Mouse (Mus musculus) stomach, embryonic 15.5 days (tissue): ENCODE results near the gene Nek6. TPM values are rescaled to one million over a fixed set of nuclear protein-coding genes. Genes with fewer than 3 reads are reported as not detected.
A peak's percentile ranks its signal among the peaks of the same experiment; 100 is the strongest.

Experiments used
- ATAC-seq: fragments of 200-750 bp; cut with Nextera tagmentation; 2 replicates; pipeline ENCODE4 v1.8.0; 2017; ENCODE audit warnings: low read depth, moderate number of reproducible peaks, moderate TSS enrichment; ENCODE audit not compliant: insufficient read depth, low FRiP score
- H3K27ac ChIP-seq: fragments of 300-500 bp; sonication (generic); 2 replicates; pipeline ENCODE4 v1.5.1; 2015; ENCODE audit warnings: mild to moderate bottlenecking, inconsistent platforms
- H3K27me3 ChIP-seq: fragments of 300-500 bp; sonication (generic); replicated peaks from 2 replicates; pipeline ENCODE4 v1.6.1; 2015; ENCODE audit warnings: inconsistent platforms
- H3K36me3 ChIP-seq: fragments of 300-500 bp; sonication (generic); 2 replicates; pipeline ENCODE4 v1.6.1; 2015; ENCODE audit warnings: inconsistent platforms
- H3K4me1 ChIP-seq: fragments of 300-500 bp; sonication (generic); 2 replicates; pipeline ENCODE4 v1.6.1; 2015; ENCODE audit warnings: inconsistent platforms
- H3K4me2 ChIP-seq: fragments of 300-500 bp; sonication (generic); 2 replicates; pipeline ENCODE4 v1.6.1; 2015; ENCODE audit warnings: mild to moderate bottlenecking, inconsistent platforms
- H3K4me3 ChIP-seq: fragments of 300-500 bp; sonication (generic); replicated peaks from 2 replicates; pipeline ENCODE4 v1.5.1; 2015; ENCODE audit warnings: inconsistent platforms
- H3K9ac ChIP-seq: fragments of 300-500 bp; sonication (generic); 2 replicates; pipeline ENCODE4 v1.6.1; 2015; ENCODE audit warnings: inconsistent platforms
- H3K9me3 ChIP-seq: fragments of 300-500 bp; sonication (generic); 2 replicates; pipeline ENCODE4 v1.6.1; 2016; ENCODE audit warnings: inconsistent platforms
- WGBS: fragments of 180-500 bp; shearing (Covaris S2); methylation state at CpG from one replicate; pipeline ENCODE4 v1.1.7; 2015; 5-methylcytosine and 5-hydroxymethylcytosine counted together
- polyA plus RNA-seq: library from polyadenylated mRNA; unstranded; fragments of >200 nt; fragmentation: Nextera tagmentation; extraction: Ambion mirVana; gene quantifications from 2 replicates; pipeline ENCODE4 v1.2.1, GENCODE M21; 2015

Nek6 gene
- polyA plus RNA-seq = 109 and 111 TPM in 2 replicates

DNA sequence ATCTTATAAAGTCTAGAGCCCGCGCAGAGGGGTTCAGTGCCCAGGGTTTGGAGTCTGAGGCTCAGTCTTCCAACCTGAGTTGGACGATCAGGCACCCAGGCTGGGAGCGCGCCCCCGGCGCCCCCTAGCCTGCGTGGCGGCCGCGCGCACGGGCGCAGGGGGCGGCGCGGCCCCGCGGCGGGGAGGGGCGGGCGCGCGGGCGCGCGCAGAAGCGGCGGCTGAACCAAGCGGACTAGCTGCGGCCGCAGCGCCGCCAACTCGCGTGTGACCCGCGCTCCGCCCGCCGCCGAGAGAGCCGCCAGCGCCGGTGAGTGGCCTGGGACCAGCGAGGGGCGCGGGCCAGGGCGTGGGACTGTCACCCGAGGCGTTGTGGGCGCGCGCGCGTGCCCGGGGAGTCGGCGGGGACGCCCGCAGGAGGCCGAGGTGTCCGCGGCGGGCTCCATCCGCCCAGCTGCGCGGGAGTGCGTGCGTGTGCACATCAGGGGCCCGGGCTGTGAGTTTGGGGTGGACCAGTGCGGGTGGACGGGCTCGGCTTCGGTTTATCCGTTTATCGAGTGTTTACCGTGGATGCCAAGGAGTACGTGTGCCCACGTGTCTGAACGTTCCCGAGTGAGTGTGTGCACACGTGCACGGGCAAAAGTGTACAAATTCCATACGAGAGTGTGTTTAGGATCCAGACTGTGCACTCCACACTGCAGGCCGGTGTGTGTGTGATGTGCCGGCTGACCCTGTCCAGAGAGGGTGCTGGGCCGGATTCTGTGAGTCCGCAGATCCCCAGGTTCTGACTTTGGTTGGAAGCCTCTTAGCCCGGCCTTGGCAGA, at the start of gene Nek6:
TSS of gene Nek6 (plus strand) at position 157 of the 821 bp plus-strand sequence.
- ATAC-seq = peak; percentile 79
- Histone ChIP-seq H3K27me3 (no peaks in the 10 kb centered on the region), H3K4me1 (peaks cover 21% of the 10 kb centered on the region), H3K4me2 (peak within 1 kb of the TSS; percentile 82), H3K9ac (peak within 1 kb of the TSS; percentile 74), H3K27ac (peak within 1 kb of the TSS; percentile 95), H3K36me3 (no peaks in the 10 kb centered on the region), H3K9me3 (no peaks in the 10 kb centered on the region), H3K4me3 (peak within 1 kb of the TSS; percentile 82)
- WGBS = under 1% methylated on average over 80 of the region's 90 CpGs

DNA sequence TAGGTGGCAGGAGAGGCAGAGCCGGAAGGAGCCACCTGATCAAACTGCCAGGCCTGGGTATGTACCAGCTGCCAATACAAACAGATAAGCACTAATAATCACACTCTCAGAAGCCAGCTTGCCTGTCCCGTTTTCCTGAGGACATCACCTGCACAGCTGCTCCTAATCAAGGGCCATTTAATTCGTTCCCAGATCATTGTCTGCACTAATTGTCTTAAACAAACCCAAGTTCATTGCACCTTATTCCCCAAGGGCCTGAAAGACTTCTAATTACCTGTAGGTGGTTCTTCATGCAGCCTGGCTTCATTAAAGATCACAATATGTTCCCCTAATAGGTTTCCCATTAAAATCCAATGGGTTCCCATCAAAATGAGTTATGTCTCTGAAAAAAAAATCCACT, 49.1 kb upstream of the Nek6 start:
- Histone ChIP-seq H3K4me3 (no peak overlapping the region), H3K4me1 (peaks cover 6% of the 10 kb centered on the region), H3K27me3 (no peaks in the 10 kb centered on the region), H3K4me2 (no peak overlapping the region), H3K9ac (no peak overlapping the region), H3K36me3 (no peaks in the 10 kb centered on the region), H3K9me3 (no peaks in the 10 kb centered on the region), H3K27ac (no peak overlapping the region)
- WGBS = 62% methylated on average over 3 of the region's 3 CpGs
- ATAC-seq = no peak

DNA sequence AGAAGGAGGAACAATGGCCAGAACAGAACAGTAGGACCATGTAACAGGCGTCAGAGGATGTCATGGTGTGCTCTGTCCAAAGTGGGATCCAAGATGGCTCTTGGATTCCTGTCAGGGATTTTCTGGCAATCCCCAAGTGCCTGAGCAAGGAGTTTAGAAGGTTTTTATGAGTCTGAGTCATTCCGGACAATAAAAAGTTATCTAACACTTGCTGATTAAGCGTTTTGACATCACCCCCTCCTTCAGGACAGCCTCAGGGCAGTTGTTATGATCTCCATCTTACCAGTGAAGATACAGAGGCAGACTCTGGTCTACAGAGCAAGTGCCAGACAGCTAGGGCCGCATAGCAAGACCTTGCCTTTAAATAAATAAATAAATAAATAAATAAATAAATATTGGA, 42.6 kb upstream of the Nek6 start:
- Histone ChIP-seq H3K4me2 (no peak overlapping the region), H3K36me3 (no peaks in the 10 kb centered on the region), H3K27ac (no peak overlapping the region), H3K9me3 (no peaks in the 10 kb centered on the region), H3K27me3 (no peaks in the 10 kb centered on the region), H3K4me3 (no peak overlapping the region), H3K9ac (no peak overlapping the region), H3K4me1 (no peaks in the 10 kb centered on the region)
- no peak for ATAC-seq
- WGBS = 80% methylated on average over 4 of the region's 4 CpGs

DNA sequence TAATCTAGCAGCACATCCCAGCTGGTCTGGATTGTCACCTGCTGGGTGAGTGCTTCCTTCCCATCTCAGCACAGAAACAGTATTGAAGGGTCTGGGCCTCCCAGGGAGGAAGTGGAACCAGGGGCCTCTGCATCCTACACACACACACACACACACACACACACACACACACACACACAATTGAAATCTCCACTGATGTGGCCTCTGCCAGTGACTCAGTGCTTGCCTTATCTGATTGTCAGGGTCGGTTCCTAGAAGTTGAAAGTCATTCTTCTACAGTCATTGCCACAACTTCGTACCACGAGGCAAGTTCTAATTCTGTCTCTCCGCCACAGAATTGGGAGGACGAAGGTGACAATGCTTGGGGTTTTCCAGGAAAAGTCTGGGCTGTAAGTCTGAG, 39.7 kb upstream of the Nek6 start:
- H3K27ac ChIP-seq = no peak overlapping the region
- H3K36me3 ChIP-seq = no peaks in the 10 kb centered on the region
- 66% methylated on average over 5 of the region's 5 CpGs for WGBS
- H3K4me1 ChIP-seq = no peaks in the 10 kb centered on the region
- no peak overlapping the region for H3K4me3 ChIP-seq
- H3K27me3 ChIP-seq = no peaks in the 10 kb centered on the region
- H3K9me3 ChIP-seq = no peaks in the 10 kb centered on the region
- H3K9ac ChIP-seq = no peak overlapping the region
- no peak for ATAC-seq
- H3K4me2 ChIP-seq = no peak overlapping the region

DNA sequence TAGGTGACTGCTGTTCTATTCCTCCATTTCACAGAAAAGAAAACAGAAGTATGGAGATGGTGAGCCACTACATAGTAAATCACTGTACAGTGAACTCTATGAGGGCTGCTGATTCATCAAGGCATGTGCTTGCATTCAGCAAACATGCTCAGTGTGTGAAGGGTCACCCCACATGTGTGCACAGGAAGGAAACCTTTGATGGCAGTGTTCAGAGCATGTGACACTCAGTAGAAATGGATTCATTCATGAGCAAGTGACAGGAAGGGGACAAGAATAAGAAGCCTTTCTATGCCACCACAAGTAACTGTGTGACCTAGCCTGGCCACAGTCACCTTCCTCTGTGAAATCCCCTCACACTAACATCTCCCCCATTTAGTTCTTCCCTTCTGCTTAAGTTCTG, 38.6 kb upstream of the Nek6 start:
- Histone ChIP-seq H3K4me2 (no peak overlapping the region), H3K9me3 (no peaks in the 10 kb centered on the region), H3K9ac (no peak overlapping the region), H3K4me3 (no peak overlapping the region), H3K36me3 (no peaks in the 10 kb centered on the region), H3K4me1 (no peaks in the 10 kb centered on the region), H3K27me3 (no peaks in the 10 kb centered on the region), H3K27ac (no peak overlapping the region)
- ATAC-seq = no peak

DNA sequence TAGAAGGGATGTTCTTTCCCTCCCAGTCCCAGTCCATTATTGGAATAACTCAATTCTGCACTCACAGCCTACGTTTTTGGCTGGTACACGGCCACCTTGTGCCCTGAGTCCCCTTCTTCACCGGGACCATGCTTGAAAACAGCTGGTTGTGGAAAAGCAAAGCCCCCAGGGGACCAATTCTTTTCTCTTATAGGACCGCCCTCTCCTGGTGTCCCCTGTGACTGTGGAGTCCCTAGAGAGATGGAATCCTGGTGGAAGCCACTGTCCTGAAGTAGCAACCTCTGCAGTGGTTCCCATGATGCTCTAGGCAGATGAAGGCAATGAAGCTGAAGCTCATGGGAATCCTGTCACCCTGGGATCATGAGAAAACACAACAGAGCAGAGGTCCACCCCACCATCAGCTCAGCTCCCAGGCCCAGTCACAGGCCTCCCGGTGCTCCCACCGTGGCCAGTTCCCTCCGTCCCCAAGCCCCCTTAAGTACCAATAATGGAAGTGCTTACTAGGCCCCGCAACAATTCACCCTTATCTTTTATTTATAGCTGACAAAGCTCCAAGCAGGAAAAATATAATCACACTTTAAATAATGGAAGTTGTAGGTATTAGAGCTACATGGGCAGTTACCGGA, 34.5 kb upstream of the Nek6 start:
- no peaks in the 10 kb centered on the region for H3K9me3 ChIP-seq
- no peak overlapping the region for H3K9ac ChIP-seq
- no peak overlapping the region for H3K4me3 ChIP-seq
- H3K27ac ChIP-seq = no peak overlapping the region
- H3K27me3 ChIP-seq = no peaks in the 10 kb centered on the region
- WGBS = 75% methylated on average over 9 of the region's 9 CpGs
- ATAC-seq = no peak
- no peak overlapping the region for H3K4me2 ChIP-seq
- H3K4me1 ChIP-seq = no peaks in the 10 kb centered on the region
- H3K36me3 ChIP-seq = no peaks in the 10 kb centered on the region

DNA sequence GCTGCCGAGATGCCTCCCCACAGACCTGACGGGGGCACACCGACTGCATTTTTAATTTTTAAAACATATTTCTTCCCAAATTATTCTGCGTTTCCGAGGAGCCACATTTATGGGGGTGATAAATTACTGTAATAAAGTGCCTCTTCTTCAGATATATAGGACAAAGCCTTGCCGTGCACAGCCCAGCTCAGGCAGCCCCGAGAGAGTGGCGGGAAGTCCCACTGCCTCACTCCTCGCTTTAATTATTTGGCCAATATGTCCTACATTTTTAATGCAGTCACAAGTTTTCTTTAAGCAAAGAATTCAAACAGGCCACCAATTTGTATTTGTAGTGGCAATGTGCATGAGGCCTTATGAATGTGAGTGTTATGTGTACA, 34.0 kb upstream of the Nek6 start:
- no peaks in the 10 kb centered on the region for H3K4me1 ChIP-seq
- H3K27ac ChIP-seq = no peak overlapping the region
- H3K27me3 ChIP-seq = no peaks in the 10 kb centered on the region
- 85% methylated on average over 9 of the region's 9 CpGs for WGBS
- ATAC-seq = no peak
- H3K4me3 ChIP-seq = no peak overlapping the region
- H3K36me3 ChIP-seq = no peaks in the 10 kb centered on the region
- H3K9me3 ChIP-seq = no peaks in the 10 kb centered on the region
- no peak overlapping the region for H3K9ac ChIP-seq
- H3K4me2 ChIP-seq = no peak overlapping the region

DNA sequence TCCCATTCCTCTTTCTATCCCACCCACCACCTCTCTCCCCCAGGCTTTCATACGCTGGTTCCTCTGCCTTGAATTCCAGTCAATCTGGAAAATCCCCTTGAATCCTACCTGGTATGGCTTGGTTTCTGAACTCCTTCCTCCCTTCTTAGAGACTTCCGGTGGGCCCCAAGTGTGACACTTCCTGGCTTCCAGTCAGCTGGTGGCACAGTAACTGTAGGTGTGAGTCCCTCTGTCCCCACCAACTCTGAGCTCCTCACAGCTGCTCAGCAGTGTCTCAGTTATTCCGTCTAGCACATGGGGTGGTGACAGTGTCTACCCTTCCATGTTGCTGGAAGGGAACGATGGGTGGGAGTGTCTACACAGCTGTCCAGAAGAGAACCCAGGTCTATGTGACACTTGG, 32.8 kb upstream of the Nek6 start:
- WGBS = 88% methylated on average over 4 of the region's 4 CpGs
- no peak for ATAC-seq
- H3K4me2 ChIP-seq = no peak overlapping the region
- no peaks in the 10 kb centered on the region for H3K9me3 ChIP-seq
- H3K27me3 ChIP-seq = no peaks in the 10 kb centered on the region
- H3K36me3 ChIP-seq = no peaks in the 10 kb centered on the region
- H3K4me3 ChIP-seq = no peak overlapping the region
- no peak overlapping the region for H3K27ac ChIP-seq
- H3K4me1 ChIP-seq = no peaks in the 10 kb centered on the region
- H3K9ac ChIP-seq = no peak overlapping the region

DNA sequence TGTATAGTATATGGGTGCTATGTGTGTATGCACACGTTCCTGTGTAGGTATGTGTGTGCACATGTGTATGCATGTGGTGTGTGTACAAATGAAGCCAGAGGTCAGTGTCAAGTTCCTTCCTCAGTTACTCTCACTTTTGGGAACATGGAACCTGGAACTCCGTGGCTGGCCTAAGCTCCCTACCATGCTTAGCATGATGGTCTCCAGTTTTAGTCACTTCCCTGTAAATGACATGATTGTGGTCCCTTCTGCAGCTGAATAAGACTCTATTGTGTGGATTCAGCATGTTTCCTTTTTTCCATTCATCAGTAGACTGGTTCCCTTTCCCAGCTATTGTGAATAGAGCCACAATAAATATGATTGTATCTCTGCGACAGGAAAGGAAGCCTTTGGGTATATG, 31.9 kb upstream of the Nek6 start:
- Histone ChIP-seq H3K4me1 (peaks cover 6% of the 10 kb centered on the region; the same call in 1 of the 2 replicates), H3K4me3 (no peak overlapping the region), H3K27ac (no peak overlapping the region), H3K27me3 (no peaks in the 10 kb centered on the region), H3K9ac (no peak overlapping the region), H3K9me3 (no peaks in the 10 kb centered on the region), H3K36me3 (no peaks in the 10 kb centered on the region), H3K4me2 (no peak overlapping the region)
- 70% methylated on average over 3 of the region's 3 CpGs for WGBS
- ATAC-seq = no peak

DNA sequence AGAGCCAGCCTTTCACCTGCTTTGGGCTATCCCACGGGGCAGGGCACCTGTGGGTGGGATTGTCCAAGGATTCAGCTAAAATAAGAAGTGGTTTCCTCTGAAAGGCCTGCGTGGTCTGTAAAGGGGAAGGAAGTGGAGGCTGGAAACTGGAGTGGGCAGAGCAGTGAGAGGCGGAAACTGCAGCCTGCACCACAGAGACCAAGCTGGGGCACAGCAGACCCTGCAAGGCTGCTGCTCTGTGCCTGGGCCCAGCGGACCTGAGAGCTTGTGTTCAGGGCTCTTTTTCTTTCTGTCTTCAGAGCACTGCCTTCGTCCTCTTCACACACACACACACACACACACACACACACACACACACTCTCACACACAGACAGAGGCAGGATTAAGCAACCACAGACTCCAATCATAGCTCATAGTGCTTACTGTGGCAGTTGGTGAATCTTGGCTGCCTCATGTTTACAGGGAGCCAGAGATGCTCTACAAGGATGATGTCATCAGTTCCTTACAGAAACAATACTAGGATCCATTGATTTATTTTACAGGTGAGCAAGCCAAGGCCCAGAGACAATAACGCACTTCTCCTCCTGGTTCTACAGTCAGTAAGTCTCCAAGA, 30.2 kb upstream of the Nek6 start:
- Histone ChIP-seq H3K4me2 (no peak overlapping the region), H3K27ac (0 out of 2 replicates have a peak overlapping the region, but pooled peaks have one; percentile 11), H3K4me1 (peaks cover 22% of the 10 kb centered on the region; the same call in 1 of the 2 replicates), H3K9ac (no peak overlapping the region), H3K27me3 (no peaks in the 10 kb centered on the region), H3K4me3 (no peak overlapping the region), H3K36me3 (no peaks in the 10 kb centered on the region), H3K9me3 (no peaks in the 10 kb centered on the region)
- no peak for ATAC-seq
- WGBS = 70% methylated on average over 6 of the region's 6 CpGs

DNA sequence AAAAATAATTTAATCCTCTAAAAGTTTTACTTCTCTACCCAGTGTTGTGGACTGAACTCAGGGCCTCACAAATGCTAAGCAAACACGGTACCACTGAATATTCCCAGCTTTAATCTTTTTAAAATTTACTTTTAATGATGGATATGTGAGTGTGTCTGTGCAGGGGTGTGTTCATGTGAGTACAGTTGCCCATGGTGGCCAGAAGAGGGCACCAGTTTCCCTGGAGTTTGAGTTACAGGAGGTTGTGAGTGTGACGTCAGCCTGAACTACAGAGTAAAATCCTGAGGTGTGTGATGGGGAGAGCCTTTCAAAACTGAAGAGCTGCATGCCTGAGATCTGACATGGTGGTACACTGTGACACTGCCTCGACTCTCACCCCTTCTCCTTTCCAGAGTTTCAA, 29.3 kb upstream of the Nek6 start:
- no peak overlapping the region for H3K4me2 ChIP-seq
- 79% methylated on average over 3 of the region's 3 CpGs for WGBS
- no peaks in the 10 kb centered on the region for H3K27me3 ChIP-seq
- no peak overlapping the region for H3K27ac ChIP-seq
- H3K4me3 ChIP-seq = no peak overlapping the region
- H3K9me3 ChIP-seq = no peaks in the 10 kb centered on the region
- peaks cover 22% of the 10 kb centered on the region; the same call in 1 of the 2 replicates for H3K4me1 ChIP-seq
- no peak for ATAC-seq
- no peaks in the 10 kb centered on the region for H3K36me3 ChIP-seq
- no peak overlapping the region for H3K9ac ChIP-seq

DNA sequence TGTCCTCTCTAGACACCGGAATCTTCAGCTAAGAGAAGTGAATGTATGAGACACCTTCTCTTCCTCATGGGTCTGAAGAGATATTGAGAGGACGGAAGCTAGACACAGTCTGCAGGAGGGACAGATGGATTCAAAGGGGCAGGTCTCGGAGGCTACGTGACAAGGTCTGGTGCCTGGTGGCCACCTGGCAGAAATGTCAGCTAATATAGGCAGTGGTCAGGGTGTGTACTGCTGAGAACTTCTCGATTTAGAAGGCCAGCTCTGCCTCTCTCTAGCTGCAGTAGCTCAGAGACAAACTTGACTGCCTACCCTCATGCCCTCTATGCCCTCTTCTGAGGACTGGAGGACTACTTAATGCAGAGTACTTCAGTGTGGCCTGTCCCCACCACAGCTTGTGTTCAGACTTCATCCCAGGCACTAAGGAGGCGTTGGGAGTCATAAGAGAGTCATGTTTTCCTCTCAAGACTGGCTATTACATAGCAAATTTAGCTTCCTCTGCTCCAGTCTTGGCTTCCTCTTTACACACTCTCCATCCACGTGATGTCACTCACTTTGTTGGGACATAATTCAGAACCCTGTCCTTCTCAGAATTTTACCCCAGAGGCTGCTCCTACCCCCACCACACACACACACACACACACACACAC, 28.3 kb upstream of the Nek6 start:
- no peaks in the 10 kb centered on the region for H3K9me3 ChIP-seq
- peaks cover 22% of the 10 kb centered on the region; the same call in 1 of the 2 replicates for H3K4me1 ChIP-seq
- no peak overlapping the region for H3K4me2 ChIP-seq
- H3K27ac ChIP-seq = no peak overlapping the region
- no peaks in the 10 kb centered on the region for H3K36me3 ChIP-seq
- no peak for ATAC-seq
- no peak overlapping the region for H3K4me3 ChIP-seq
- no peaks in the 10 kb centered on the region for H3K27me3 ChIP-seq
- no peak overlapping the region for H3K9ac ChIP-seq
- 86% methylated on average over 7 of the region's 7 CpGs for WGBS
